Mouse (Mus musculus) MEL (cell line): ENCODE data around the gene Csgalnact2.

Experiments used
- CTCF ChIP-seq, 3 experiments: IDR thresholded peaks in 2 of 3; conservative IDR thresholded peaks in 1 of 3; 2 replicates each; pipeline ENCODE4 v1.5.1; 2011 to 2012; ENCODE audit warnings: low read length in 3 of 3, low read depth in 2 of 3, mild to moderate bottlenecking in 2 of 3, improper control_type of control experiment in 1 of 3, inconsistent platforms in 1 of 3, mixed read lengths in 1 of 3, moderate library complexity in 1 of 3; ENCODE audit not compliant: control insufficient read depth in 1 of 3, insufficient read depth in 1 of 3, poor library complexity in 1 of 3, severe bottlenecking in 1 of 3
- GATA1 ChIP-seq: IDR thresholded peaks from 2 replicates; pipeline ENCODE4 v1.6.1; 2011; ENCODE audit warnings: low read depth, low read length, improper control_type of control experiment
- KAT2A ChIP-seq: conservative IDR thresholded peaks from 2 replicates; pipeline ENCODE4 v1.6.1; 2012; ENCODE audit warnings: low read depth, low read length, improper control_type of control experiment, inconsistent platforms
- POLR2A ChIP-seq, 2 experiments: IDR thresholded peaks; 2 replicates each; pipeline ENCODE4 v1.6.1; 2011 to 2012; ENCODE audit warnings: low read length in 2 of 2, mild to moderate bottlenecking in 2 of 2, control low read depth in 1 of 2, improper control_type of control experiment in 1 of 2, low read depth in 1 of 2, moderate library complexity in 1 of 2; ENCODE audit not compliant: control insufficient read depth in 1 of 2, insufficient read depth in 1 of 2, poor library complexity in 1 of 2
- RCOR1 ChIP-seq: IDR thresholded peaks from 2 replicates; pipeline ENCODE4 v1.6.1; 2012; ENCODE audit warnings: low read depth, mild to moderate bottlenecking, inconsistent platforms, low read length, improper control_type of control experiment

DNA sequence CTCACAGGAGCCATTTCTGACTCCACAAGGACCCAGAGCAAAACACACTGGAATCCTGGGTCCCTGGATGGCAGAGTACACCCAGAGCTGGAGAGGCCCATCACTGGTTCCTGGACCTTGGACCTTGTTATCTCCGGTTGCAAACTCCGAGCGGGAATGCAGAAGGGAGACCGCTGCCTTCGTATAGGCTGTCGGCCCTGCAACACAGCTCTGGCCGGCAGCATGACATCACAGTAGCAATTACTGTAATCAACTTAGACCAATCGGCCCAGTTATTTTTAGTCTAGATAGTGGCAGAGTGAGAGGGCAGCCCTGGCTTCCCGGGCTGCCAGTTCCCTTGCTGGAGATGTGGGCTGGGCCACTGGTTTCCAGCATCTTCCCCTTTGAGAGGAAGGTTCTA, 49.7 kb upstream of the Csgalnact2 start:
- TF ChIP-seq POLR2A (IDR thresholded peaks at IDR 0.05; ENCODE audit: control insufficient read depth in 1 of 2, insufficient read depth in 1 of 2, low read depth in 1 of 2, low read length in 2 of 2, poor library complexity in 1 of 2) (no peak), CTCF (IDR thresholded peaks at IDR 0.05 in 2 of 3, conservative IDR thresholded peaks at IDR 0.05 in 1 of 3; ENCODE audit: control insufficient read depth in 1 of 3, insufficient read depth in 1 of 3, low read depth in 2 of 3, low read length in 3 of 3, poor library complexity in 1 of 3, severe bottlenecking in 1 of 3) (no peak), KAT2A (no peak), GATA1 (no peak), RCOR1 (no peak)
